Mouse (Mus musculus): ENCODE results near the gene Ccdc167. TPM values are rescaled to one million over a fixed set of nuclear protein-coding genes. Genes with fewer than 3 reads are reported as not detected.
"Not testable (repeated sequence)": the region's sequence is repeated elsewhere in the genome, so short reads cannot be mapped to it uniquely, and the experiment has no call there.

Ccdc167 gene
- total RNA-seq, 2 experiments from 2014 or later: 21.7 to 25.5 TPM

DNA sequence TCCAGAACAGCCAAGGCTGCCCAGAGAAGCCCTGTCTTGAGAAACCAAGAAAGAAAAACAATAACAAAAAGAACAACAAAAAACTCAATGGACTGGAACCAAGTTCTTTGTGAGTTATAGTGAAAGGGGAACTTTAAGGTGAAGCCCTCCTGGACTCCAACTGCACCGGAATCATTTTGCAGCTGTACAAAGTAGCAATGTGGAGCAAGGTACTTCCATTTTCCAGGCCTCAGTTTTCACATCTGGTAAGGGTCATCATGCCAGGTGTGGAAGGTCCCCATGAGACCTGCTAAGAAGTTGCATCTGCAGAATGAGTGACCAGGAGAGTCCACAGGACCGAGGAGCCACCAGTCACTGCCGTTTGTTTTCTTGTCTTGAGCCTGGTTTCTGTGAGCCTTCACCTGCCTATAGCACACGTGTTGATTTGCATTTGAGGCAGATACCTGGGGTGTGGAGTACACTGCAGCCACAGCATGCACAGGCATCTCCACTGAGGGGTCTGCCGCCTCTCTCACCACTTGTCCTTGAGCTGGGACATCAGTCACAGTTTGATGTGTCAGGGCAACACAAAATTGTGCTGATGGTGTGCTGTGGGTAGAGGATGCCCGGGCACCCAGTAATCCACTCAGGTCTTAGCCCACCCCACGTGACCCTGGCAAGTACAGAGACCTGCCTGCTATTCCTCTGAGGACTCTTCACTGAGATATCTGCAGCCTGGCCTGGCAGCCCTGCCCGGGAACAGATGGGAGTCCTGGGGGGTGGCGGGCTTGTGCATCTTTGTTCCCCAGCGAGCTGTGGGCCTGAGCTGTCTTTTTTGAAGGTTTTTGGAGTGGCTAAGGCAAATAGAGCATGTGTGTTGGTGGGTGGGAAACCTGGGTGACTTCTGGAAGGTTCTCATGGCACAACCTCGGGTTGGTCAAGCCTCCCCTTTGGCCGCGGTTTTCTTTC is 3.1 kb upstream of the Ccdc167 start:
- no peak for DNase-seq

DNA sequence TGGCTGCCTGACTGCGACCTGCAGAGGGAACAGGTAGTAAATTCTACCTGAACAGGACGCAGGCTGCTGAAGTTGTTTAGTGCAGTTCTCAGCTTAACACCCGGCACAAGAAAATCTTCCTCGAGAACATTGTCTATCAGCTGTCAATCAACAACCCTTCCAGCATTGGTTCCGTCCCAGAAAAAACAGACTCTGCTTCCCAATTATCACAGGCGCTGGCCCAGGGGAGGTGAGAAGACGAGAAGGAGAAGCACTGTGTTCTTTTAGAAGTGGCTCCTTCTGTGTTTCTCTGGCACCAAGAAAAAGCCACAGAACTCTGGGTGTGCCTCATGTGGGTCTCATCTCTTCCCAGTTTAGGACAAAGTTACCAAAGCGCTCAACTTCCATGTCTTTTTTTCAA is 1.8 kb upstream of the Ccdc167 start:
- DNase-seq: peak in 1 of 2 experiments; percentile 35

DNA sequence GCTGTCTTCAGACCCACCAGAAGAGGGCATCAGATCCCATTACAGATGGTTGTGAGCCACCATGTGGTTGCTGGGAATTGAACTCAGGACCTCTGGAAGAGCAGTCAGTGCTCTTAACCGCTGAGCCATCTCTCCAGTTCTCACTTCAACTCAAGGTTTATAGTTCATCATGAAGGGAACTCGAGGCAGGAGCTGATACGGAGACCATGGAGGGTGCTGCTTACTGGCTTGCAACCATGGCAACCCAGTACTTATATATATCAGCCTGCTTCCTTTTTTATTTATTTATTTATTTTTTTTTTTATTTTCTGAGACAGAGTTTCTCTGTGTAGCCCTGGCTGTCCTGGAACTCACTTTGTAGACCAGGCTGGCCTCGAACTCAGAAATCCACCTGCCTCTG is 3.1 kb downstream of the Ccdc167 start:
- DNase-seq: not testable (repeated sequence)

DNA sequence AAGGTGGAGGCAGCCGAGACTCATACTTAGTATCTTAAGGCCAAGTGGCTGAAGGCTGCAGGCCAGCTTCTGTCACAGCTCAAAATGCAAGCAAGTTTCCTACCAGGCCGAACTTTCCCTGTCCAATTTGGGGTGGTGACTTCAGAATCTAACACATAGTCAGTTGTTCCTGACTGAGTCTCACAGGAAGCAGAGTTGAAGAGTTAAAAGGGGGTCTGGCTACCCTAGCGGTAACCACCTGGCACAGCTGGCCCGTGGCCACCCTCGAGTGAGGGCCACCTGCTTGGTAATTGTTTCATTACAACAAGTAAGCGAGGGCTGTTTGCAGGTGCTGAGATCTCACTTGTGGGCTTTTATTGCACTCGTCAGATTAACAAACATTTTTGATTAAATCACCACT is 4.3 kb downstream of the Ccdc167 start:
- DNase-seq: no peak

DNA sequence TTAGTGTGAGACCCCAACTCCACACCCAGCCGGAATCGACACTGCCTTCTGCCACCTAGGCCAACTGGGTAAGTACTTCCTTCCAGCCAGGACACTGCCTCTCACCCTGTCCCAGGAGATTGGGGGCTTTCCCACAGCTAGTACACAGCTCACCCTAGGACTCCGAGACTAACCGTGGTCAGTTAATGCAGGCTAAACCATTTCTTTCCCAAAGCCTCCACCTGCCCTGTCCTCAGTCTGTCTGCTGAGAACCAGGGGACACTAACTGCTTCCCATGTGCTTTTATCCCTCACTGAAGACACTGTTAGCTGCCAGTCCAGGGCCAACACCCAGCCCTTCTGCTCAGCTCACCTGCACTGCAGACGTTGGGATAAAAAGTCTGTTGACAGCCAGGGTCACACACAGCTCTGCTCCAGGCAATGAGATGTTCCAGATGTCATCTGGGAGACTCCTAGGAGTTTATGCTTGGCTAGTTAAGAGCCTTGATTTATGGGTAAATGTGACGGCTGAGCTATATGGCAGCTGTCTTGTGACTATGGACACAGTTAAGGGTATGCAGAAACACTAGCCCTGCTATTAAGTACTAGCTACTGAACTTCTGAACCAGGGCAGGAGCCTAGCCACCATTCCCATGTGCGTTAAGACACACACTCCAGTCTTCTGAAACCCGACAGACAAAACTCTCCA is 5.0 kb downstream of the Ccdc167 start:
- no peak for DNase-seq

DNA sequence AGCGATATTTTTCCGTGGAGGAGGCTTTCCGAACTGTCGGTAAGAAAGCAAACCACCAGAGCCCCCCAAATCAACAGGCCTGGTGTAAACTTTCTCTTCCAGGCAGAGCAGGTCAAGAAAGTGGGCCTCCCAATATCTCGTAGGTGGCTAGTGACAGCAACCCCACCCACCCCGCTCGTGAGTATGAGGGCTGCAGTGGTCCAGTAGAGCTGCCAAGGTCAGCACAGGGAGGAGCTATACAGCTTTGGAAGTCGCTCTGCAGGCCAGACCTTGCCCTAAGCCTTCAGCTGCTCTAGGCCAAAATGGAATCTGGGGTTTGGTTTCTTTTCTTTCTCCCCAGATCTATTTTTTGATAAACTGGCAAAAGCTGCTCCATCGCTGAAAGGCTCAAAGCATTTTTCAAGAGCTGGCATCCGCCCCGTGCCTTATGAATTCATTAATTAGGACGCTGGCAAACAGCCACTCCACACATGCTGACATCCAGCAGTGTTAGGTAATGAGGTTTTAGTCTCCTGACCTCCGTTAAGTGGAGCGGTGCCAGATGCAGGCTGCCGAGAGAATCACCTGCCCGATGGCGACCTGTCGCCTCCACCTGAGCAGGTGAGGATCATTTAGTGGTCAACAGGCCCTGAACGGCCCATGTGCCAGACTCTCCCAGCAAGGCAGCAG is 5.6 kb downstream of the Ccdc167 start:
- DNase-seq: peak in 1 of 2 experiments; percentile 56

DNA sequence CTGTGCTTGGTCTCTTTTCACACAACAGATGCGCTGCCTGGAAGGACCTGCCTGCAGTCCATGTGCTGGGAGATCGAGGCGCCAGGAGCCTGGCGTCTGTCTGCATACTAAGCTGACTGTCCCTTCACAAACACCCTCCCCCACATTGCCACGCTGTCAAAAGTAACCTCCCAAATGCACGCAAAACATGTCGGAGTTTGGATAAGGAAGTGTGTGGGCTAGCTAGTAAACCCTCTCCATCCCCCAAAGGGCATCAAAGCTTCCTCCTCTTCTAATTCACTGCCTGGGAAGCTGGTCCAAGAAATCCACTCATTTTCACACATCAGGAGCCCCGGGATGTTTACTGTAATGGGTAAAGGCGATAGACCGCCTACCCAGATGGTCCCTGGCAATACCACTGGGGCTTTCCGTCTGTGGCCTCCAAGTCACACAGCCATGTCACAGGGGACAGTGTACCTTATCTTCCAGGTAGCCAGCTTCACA is 6.2 kb downstream of the Ccdc167 start:
- DNase-seq: no peak

DNA sequence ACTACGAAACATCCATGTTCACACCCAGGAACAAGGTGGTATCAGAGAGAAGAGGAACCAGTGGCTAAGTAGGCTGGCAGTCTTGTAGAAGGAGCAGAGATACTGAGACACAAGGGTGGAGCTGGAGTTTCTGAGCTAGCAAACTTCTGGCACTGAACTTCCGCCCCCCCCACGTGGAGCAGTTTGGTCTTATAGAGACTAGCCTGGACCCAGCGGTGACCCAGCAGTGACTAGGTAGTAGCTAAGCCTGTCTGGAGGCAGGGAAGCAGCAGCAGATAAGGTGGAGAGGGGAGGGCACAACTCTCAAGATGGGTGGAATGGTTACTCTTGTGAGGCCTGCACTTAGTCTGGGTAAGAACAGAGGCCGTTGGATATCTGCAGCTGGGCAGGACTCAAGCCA is 8.1 kb downstream of the Ccdc167 start:
- DNase-seq: no peak

DNA sequence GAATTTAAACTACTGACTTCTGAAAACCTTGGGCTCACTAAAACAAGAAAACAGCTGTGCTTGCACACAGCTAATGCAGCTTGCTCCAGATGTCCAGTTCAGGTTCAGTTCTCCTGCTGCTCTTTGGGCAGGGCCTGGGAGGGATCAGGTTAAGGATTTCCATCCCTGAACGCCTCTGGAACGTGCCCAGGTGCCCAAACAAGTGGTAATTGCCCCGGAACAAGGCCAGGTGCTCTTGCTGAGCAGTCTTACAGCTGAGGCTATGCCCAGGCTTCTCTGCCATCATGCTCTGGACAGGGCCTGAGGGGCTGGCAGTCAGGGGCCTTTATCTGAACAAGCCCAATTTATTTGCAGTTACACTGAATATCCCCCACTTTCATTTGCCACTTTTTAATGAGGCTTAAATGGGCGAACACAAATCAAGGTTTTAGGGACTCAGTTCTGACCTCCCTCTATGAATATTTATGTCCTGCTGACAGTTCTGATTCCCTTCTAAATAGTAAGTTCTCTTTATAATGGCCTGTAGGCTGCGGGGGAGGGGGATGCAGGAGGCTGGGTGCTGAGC is 9.8 kb downstream of the Ccdc167 start:
- no peak for DNase-seq

DNA sequence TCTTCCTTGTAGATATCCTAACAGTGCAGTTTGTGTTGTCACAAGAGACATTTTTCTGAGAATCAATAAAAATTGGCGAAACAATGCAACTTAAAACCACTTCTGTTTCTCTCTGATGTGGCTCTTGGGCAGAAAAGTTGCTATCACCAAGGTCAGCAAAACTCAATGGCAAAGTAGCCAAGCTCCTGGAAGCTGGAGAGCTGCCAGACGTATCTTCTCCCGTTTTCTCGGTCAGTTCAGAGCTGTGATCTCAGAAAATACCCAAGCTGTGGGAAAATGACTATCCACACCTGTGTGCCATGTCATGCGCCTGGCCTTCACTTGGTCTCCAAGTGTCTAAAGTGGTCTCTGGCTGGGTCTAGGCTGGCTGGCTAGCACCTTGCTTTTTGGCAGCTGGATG is 11.0 kb downstream of the Ccdc167 start:
- no peak for DNase-seq

DNA sequence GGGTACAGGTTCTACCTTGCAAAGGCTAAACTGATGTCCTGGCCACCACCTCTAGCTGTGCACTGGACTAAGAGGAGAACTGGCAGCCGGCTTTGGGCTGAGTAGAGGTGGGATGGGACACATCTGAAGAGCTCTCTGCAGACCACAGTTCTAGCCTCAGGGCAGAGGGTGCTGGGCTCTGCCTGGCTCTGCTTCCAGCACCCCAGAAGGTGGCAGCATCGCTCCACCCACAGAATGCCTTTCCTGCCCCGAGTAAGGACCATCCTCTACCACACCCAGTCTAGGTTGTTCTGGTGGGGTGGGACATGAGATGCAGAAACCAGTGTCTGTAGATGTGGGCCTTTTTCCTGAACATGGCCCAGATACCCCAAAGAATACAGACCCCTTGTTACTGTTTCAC is 12.1 kb downstream of the Ccdc167 start:
- peak; percentile 52 to 62 for DNase-seq

DNA sequence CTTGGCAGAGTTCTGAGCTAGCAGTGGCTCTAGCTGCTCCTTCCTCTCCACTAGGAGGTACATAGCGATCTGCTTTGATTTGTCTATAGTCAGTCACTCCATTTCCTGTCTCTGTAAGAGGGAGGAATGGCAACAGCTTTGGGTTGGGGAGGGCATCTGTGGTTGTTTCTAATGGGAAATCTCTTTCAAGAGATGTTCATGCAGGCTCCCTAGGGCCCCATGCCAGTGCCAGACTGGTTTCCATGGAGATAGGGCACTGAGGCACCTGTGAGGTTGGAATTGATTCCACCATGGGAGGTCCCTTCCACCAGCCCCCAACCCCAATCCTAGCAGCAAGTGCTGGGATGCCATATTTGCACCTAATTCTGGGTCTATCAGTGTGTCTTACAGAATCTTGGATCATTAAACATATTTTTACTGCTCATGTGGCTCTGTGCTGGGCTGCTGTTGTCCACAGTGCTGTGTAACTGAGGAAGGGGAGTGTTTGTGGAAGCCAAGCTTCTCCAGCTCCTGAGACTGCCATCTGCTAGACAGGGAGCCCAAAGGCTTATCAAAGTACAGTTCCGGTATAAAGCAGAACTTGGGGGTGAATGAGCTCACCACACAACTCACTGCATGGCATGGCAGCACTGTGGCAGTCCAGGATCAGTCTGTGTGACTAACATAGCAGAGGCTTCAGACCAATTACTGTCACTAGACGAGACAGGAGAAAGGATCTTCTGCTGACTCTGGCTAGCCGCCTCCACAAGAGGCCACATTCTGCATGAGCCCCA is 13.7 kb downstream of the Ccdc167 start:
- peak; percentile 56 to 77 for DNase-seq

DNA sequence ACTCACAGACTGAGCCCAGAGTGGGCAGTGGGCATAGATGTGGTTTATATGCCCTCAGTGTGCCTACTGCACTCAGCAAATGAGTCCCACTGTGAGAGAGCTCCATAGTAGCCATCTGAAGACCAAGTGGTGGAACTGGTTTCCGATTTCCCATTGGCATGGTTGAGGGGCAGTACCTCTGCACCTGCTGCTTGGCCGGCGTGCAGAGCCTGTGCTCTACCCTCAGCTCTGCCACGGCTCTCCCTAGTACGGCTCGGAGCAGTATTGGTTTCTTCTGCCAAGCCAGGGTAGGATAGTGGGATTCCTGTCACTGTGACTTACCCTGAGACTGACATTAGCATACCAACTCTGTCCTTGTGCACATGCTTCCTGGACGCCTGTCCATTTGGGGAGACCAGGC is 16.3 kb downstream of the Ccdc167 start:
- no peak for DNase-seq

DNA sequence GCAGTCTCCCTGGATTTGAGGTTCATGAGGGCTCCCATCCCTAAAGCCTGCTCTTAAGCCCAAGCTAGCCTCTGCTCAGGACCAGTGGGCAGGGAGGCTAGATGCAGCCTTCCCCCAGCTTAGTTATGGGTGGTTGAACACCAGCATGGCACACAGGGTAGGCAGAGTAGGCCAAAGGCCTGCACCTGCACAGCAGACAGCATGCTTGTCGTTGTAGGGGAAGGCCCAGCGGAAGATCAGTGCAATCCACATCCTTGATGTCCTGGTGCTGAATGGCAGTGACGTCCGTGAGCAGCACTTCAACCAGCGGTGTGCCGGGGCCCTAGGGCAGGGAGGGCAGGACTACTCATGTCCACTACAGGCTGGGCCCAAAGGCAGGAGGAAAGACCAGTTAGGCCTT is 18.4 kb downstream of the Ccdc167 start:
- DNase-seq: no peak

DNA sequence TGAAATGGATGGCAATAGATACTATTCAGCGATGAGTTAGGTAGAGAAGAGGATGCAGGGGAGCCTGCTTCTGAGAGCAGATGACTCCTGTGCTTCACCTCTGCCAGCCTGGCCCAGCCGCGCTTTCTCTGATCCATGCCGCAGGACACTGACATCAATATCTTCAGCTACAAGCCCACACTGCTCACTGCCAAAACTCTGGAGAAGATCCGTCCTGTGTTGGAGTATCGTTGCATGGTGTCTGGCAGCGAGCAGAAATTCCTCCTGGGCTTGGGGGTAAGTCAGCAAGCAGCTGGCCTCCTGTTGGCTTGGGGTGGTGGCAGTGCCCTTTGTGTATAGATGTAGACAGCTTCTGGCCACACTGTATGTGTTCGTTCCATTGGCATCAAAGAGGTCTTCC is 19.9 kb downstream of the Ccdc167 start:
- DNase-seq: no peak

DNA sequence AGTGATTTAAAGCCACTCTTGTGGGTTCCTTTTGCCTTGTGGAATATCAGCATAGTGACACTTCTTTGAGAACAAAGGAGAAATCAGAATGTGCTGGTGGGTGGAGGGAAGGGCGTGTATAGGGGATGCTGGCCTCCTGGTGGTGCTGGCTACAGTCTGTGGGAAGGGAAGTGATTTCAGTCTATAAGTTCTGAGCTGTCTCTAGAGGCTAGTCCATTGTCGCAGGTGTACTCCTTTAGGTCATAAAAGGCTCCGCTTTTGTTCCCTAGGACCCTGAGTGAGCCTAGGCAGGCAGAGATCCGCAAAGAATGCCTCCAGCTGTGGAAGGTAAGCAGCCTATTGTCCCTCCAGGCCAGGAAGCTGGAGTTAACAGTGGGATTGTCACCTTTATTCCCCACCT is 22.3 kb downstream of the Ccdc167 start:
- DNase-seq: no peak

DNA sequence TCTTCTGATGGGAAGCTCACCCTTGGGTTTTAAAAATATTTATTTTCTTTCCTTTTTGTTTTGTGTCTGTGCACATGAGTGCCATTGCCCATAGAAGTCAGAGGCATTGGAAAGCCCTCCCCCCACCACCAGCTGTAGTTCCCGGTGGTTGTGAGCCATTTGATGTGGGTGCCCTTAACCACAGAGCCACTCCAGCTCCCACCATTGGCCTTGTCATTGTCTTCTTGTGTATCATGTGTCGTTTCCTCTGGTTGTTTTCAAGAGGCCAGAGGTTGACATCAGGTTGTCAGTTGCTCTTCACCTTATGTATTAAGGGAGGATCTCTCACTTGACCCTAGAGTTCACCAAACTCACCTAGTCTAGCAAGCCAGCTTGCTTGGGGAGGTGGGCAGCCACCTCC is 23.3 kb downstream of the Ccdc167 start:
- no peak for DNase-seq

DNA sequence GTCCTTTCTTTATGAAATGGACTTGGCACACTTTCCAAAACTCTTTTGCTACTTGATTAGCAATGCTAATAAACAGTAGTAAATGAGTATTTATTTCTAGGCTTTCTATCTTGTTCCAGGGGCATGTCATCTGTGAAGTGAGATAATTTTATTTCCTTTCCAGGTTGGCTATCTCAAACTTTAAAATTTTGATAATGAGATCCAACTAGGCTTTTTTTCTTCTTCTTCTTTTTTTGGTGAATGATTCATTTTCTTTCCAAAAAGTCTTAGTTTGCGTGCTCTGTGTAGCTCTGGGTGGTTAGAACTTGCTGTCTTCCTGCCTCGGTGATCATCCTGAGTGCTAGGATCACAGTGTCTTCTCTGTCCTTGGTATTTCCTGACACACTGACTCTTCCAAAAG is 24.0 kb downstream of the Ccdc167 start:
- DNase-seq: no peak

DNA sequence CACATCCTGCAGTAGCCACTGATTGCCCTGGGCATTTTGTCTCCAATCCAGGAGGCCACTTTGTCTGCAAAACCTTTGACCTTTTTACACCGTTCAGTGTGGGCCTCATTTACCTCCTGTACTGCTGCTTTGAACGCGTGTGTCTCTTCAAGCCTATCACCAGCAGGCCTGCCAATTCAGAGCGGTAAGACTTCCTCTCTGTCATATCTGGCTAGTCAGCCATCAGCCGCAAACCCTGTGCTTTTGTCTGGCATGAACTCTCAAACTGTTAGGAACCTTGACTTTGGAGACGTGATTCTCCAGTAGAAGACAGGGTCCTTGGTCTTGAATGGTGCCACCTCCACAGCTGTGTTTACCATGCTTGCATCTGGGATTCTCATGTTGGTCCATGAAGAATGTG is 26.6 kb downstream of the Ccdc167 start:
- no peak for DNase-seq

DNA sequence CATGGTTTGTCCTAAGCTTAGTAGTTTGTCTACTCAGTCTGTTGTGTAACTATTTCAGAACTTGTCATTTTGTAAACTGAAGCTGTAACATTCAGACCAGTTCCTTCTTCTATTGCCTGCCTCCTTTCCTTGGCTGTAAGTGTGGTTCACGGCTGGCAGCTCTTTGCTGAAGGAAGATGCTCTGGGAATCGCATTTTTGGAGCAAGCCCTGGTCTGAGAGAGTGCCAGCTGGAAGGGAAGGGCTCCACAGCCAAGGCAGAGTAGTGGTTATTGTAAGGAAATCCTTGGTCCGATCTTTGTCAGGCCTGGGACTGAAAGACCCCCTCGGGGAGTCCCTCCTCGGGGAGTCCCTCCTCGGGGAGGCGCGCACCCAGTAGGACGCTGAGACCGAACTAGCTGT is 28.2 kb downstream of the Ccdc167 start:
- DNase-seq: no peak

DNA sequence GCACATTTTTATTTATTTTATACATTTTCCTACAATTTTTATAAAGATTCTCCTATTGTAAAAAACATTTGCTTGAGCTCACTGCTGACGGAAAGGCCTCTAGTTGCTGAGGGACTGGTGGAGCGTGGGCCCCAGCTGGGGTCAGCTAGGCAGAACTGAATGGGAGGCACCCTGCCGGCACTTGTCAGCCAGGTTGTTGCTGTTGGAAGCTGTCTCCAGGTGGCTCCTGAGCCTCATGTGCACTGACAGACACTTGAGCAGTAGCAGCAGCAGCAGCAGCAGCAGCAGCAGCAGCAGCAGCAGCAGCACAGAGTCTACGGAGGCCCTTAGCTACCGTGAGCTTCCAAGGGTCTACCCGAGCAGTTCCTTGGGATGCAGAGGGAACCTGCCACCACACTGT is 29.5 kb downstream of the Ccdc167 start:
- DNase-seq: no peak

DNA sequence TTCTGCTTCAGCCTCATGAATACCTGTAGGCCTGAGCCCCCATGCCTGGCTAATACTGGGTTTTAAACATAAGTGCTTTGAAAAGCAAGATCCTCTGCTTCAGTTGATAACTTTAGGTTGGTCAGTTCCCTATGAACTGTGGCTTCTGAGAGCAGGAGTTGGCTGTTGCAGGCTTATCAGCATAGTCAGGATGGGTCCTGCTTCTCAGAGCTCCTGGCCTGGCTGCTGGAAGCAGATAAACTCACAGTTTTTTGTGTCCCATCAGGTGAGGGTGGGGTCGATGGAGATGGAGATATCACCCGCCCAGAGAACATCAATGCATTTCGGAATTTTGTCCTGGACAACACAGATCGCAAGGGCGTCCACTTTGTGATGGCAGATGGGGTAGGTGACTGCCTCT is 30.1 kb downstream of the Ccdc167 start:
- DNase-seq: no peak
